ENCODE assay signal across 13 mouse cellular contexts in genomic region chr11:32245614-32246013, GRCm38 (mm10). TPM values are rescaled to one million over a fixed set of nuclear protein-coding genes. Genes with fewer than 3 reads are reported as not detected.
A peak's percentile ranks its signal among the peaks of the same experiment; 100 is the strongest.
DNase-seq lines count a peak whose midpoint lies in the region; ATAC-seq and TF ChIP-seq lines count a peak whose summit lies in the region.
"Had no signal": no experiment of that assay in that cellular context is flagged by ENCODE, and none has a peak within 500 bp of the region (broad histone marks: within the 10 kb centered on the region; RNA-seq: fewer than 3 reads in every experiment).

No protein-coding gene starts in this region.

- WGBS in heart, embryonic 12.5 days = 74% methylated on average over 6 of the region's 6 CpGs
- WGBS in bone marrow, adult 2 months = 58% methylated on average over 6 of the region's 6 CpGs
- 90% methylated on average over 6 of the region's 6 CpGs for WGBS in intestine, postnatal 0 days

- no peak for TF ChIP-seq POLR2A in bone marrow, adult 2 months (IDR thresholded peaks at IDR 0.05; ENCODE audit: borderline replicate concordance, control insufficient read depth, low read depth, low read length)

- no peak for TF ChIP-seq CTCF in bone marrow, adult 2 months (IDR thresholded peaks at IDR 0.05; ENCODE audit: control insufficient read depth, insufficient read depth, low read length)
- TF ChIP-seq CTCF in intestine, postnatal 0 days (IDR thresholded peaks at IDR 0.05; ENCODE audit: low read depth) = no peak

- DNase-seq in heart, postnatal 4 days = no peak
- DNase-seq in spleen, postnatal 10 days (ENCODE audit: low spot score in 2 of 2) = peak; percentile 72 to 87
- no peak for DNase-seq in B cell, adult 2 months
- DNase-seq in adrenal gland, postnatal 25 days = no peak
- no peak for DNase-seq in thymus, postnatal 10 days (ENCODE audit: low spot score in 2 of 2)
- DNase-seq: cerebellum, postnatal 14 days; kidney, adult 18-20 months had no signal

- peak; percentile 94 for ATAC-seq in heart, embryonic 12.5 days (ENCODE audit: insufficient number of reproducible peaks, low FRiP score)
- ATAC-seq in intestine, postnatal 0 days = peak; percentile 28; the same call in 1 of the 2 replicates

- H3K4me3 ChIP-seq in heart, embryonic 12.5 days = no peak overlapping the region
- no peak overlapping the region for H3K4me3 ChIP-seq in bone marrow, adult 2 months (replicated peaks; ENCODE audit: control insufficient read depth, low read depth, low read length)
- H3K4me3 ChIP-seq in intestine, postnatal 0 days (ENCODE audit: low read depth, low read length) = no peak overlapping the region
- H3K4me3 ChIP-seq: heart, embryonic 15.5 days had no signal

- H3K4me1 ChIP-seq in heart, embryonic 12.5 days (replicated peaks) = peaks cover 19% of the 10 kb centered on the region
- peaks cover 8% of the 10 kb centered on the region for H3K4me1 ChIP-seq in bone marrow, adult 2 months (ENCODE audit: control insufficient read depth, insufficient read depth, low read length)
- H3K4me1 ChIP-seq in intestine, postnatal 0 days (replicated peaks; ENCODE audit: control insufficient read depth, insufficient read depth, low read length) = peaks cover 2% of the 10 kb centered on the region; the same call in 1 of the 2 replicates

- H3K9ac ChIP-seq in heart, embryonic 12.5 days = no peak overlapping the region
- H3K9ac ChIP-seq in intestine, postnatal 0 days (ENCODE audit: low read depth, low read length) = no peak overlapping the region
- H3K9ac ChIP-seq: heart, embryonic 15.5 days had no signal

- no peak overlapping the region for H3K4me2 ChIP-seq in heart, embryonic 12.5 days
- no peak overlapping the region for H3K4me2 ChIP-seq in intestine, postnatal 0 days (replicated peaks; ENCODE audit: low read depth)
- H3K4me2 ChIP-seq: heart, embryonic 15.5 days had no signal

- no peaks in the 10 kb centered on the region for H3K9me3 ChIP-seq in heart, embryonic 12.5 days (replicated peaks)
- no peaks in the 10 kb centered on the region for H3K9me3 ChIP-seq in intestine, postnatal 0 days (ENCODE audit: control insufficient read depth)
- H3K9me3 ChIP-seq: heart, embryonic 15.5 days had no signal

- H3K27ac ChIP-seq in heart, embryonic 12.5 days (ENCODE audit: poor library complexity, severe bottlenecking) = no peak overlapping the region
- peak overlapping the region; percentile 81 for H3K27ac ChIP-seq in bone marrow, adult 2 months (ENCODE audit: control insufficient read depth, insufficient read depth, low read depth, low read length, poor library complexity)
- no peak overlapping the region for H3K27ac ChIP-seq in intestine, postnatal 0 days (ENCODE audit: low read depth, low read length)
- H3K27ac ChIP-seq: heart, embryonic 15.5 days had no signal

- peaks cover 61% of the 10 kb centered on the region for H3K36me3 ChIP-seq in heart, embryonic 12.5 days
- peaks cover 59% of the 10 kb centered on the region for H3K36me3 ChIP-seq in intestine, postnatal 0 days (ENCODE audit: control insufficient read depth, insufficient read depth)

- H3K27me3 ChIP-seq in heart, embryonic 12.5 days (replicated peaks) = no peaks in the 10 kb centered on the region
- H3K27me3 ChIP-seq in intestine, postnatal 0 days (replicated peaks; ENCODE audit: control insufficient read depth, insufficient read depth, low read length) = no peaks in the 10 kb centered on the region
- H3K27me3 ChIP-seq: heart, embryonic 15.5 days had no signal

RNA-seq across cellular contexts. Expression of gene Mpg, which starts 19.3 kb away (rescaled TPM):
- polyA plus RNA-seq in heart, embryonic 12.5 days (2016; fragmentation: Nextera tagmentation; extraction: Ambion mirVana) = 17.8 and 19.1 TPM in 2 replicates
- total RNA-seq in heart, postnatal 4 days (2021) = 10 to 100 TPM; 10.4 to 11.3 TPM
- 10.9 and 20.1 TPM in 2 replicates for polyA plus RNA-seq in bone marrow, adult 2 months (2011; ENCODE audit: insufficient read depth, insufficient read length, low replicate concordance, missing spikeins)
- 19.2 and 20.9 TPM in 2 replicates for polyA plus RNA-seq in intestine, postnatal 0 days (2015; fragmentation: Nextera tagmentation; extraction: Ambion mirVana)
- total RNA-seq in adrenal gland, postnatal 25 days (2021) = 18.5 and 22.9 TPM in 2 replicates

RNA-seq across cellular contexts. Expression of gene Nprl3, which starts 21.9 kb away (rescaled TPM):
- polyA plus RNA-seq in heart, embryonic 12.5 days (2016; fragmentation: Nextera tagmentation; extraction: Ambion mirVana) = 38.6 and 42.8 TPM in 2 replicates
- 10 to 100 TPM; 27.1 to 32.1 TPM for total RNA-seq in heart, postnatal 4 days (2021)
- polyA plus RNA-seq in bone marrow, adult 2 months (2011; ENCODE audit: insufficient read depth, insufficient read length, low replicate concordance, missing spikeins) = 69.5 and 75.3 TPM in 2 replicates
- polyA plus RNA-seq in intestine, postnatal 0 days (2015; fragmentation: Nextera tagmentation; extraction: Ambion mirVana) = 19.8 and 20.7 TPM in 2 replicates
- total RNA-seq in adrenal gland, postnatal 25 days (2021) = 79.0 and 83.9 TPM in 2 replicates

RNA-seq across cellular contexts. Expression of gene Rhbdf1, which starts 23.5 kb away (rescaled TPM):
- 42.5 and 47.7 TPM in 2 replicates for polyA plus RNA-seq in heart, embryonic 12.5 days (2016; fragmentation: Nextera tagmentation; extraction: Ambion mirVana)
- 10 to 100 TPM; 31.9 to 33.0 TPM for total RNA-seq in heart, postnatal 4 days (2021)
- polyA plus RNA-seq in bone marrow, adult 2 months (2011; ENCODE audit: insufficient read depth, insufficient read length, low replicate concordance, missing spikeins) = 2.4 and 4.2 TPM in 2 replicates
- polyA plus RNA-seq in intestine, postnatal 0 days (2015; fragmentation: Nextera tagmentation; extraction: Ambion mirVana) = 20.7 and 26.1 TPM in 2 replicates
- total RNA-seq in adrenal gland, postnatal 25 days (2021) = 27.6 and 27.9 TPM in 2 replicates

RNA-seq across cellular contexts. Expression of gene Hba-x, which starts 30.6 kb away (rescaled TPM):
- polyA plus RNA-seq in heart, embryonic 12.5 days (2016; fragmentation: Nextera tagmentation; extraction: Ambion mirVana) = 5,912 and 6,218 TPM in 2 replicates
- total RNA-seq in heart, postnatal 4 days (2021) = under 1 TPM in 1 of 2 experiments, not detected in 1; 0.52 TPM
- 2.6 and 3.5 TPM in 2 replicates for polyA plus RNA-seq in bone marrow, adult 2 months (2011; ENCODE audit: insufficient read depth, insufficient read length, low replicate concordance, missing spikeins)
- polyA plus RNA-seq in intestine, postnatal 0 days (2015; fragmentation: Nextera tagmentation; extraction: Ambion mirVana) = 0.23 TPM in 1 of 2 replicates, not detected in the other
- total RNA-seq in adrenal gland, postnatal 25 days (2021) = not detected in 2 replicates
- total RNA-seq: adrenal gland, postnatal 4 days; layer of hippocampus, adult 8-10 months had no signal

RNA-seq across cellular contexts. Expression of gene Hba-a1, which starts 37.7 kb away (rescaled TPM):
- polyA plus RNA-seq in heart, embryonic 12.5 days (2016; fragmentation: Nextera tagmentation; extraction: Ambion mirVana) = 11,592 and 12,808 TPM in 2 replicates
- over 10,000 TPM in 1 of 2 experiments, 1,000 to 10,000 TPM in 1; 3,912 to 12,509 TPM for total RNA-seq in heart, postnatal 4 days (2021)
- 17,767 and 55,751 TPM in 2 replicates for polyA plus RNA-seq in bone marrow, adult 2 months (2011; ENCODE audit: insufficient read depth, insufficient read length, low replicate concordance, missing spikeins)
- 405 and 624 TPM in 2 replicates for polyA plus RNA-seq in intestine, postnatal 0 days (2015; fragmentation: Nextera tagmentation; extraction: Ambion mirVana)
- 2,198 and 2,224 TPM in 2 replicates for total RNA-seq in adrenal gland, postnatal 25 days (2021)

Comparison
In these comparisons a context has a peak if more than half of its experiments do, and no peak if none do; other contexts are left out.
1. DNase-seq: peak in spleen, postnatal 10 days (2 of 2); none in heart, postnatal 4 days (single experiment), B cell, adult 2 months (0 of 2), adrenal gland, postnatal 25 days (single experiment) and thymus, postnatal 10 days (0 of 2).